Mouse (Mus musculus) right cerebral cortex, postnatal 25 days (tissue): Measurements from ENCODE around the gene Obscn.

Experiments
- DNase-seq: peaks from one replicate; pipeline ENCODE4 v3.0.0; 2022

Gene Obscn

DNA sequence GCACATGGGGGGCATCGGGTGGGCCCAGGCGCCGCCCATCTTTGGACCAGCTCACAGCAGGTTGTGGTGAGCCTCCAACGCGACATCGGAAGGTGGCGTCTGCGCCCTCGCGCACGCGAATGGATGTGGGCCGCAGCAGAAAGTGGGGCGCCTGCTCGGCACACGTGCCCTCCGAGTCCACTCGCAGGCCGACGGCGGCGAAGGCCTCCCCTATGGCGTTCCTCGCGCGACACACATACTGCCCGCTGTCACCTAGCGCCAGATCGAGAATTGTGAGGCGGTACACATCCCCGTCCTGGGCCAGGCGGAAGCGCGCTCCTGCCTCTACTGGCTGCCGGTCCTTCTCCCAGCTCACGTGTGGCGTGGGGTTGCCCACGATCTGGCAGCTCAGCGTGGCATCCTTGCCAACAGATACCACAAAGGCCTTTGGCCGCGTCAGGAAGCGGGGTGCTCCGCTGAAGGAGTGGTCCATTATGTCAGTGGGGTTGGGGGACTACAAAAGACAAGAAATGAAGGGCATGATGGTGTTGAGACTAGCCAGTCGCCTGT lies at the start of gene Obscn:
Obscn (minus strand) TSS at position 499 of the 549 bp plus-strand sequence.
- DNase-seq, result peak; percentile 19

GRCm38 (mm10) chr11:59185490-59185889 lies 49.3 kb upstream of the Obscn start:
- no peak for DNase-seq

DNA sequence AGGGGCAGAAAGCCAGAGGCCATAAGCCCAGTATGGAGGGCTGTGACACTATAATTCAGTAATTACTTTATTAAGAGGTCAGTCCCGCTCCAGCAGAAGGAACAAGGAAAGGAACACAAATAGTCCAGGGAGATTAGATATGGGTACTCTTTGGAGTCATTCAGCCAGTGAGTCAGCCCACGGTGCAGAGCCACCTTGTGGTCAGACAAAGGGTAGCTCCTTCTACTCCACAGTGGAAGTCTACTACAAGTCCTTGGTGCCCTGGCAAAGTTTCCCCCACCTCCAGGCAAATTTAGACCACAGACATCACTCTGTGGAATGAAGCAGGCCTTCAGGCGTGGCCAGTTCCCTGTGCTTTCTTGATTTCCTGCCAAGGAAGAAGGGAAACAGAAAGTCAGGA lies 47.6 kb upstream of the Obscn start:
- DNase-seq, result peak; percentile 31

DNA sequence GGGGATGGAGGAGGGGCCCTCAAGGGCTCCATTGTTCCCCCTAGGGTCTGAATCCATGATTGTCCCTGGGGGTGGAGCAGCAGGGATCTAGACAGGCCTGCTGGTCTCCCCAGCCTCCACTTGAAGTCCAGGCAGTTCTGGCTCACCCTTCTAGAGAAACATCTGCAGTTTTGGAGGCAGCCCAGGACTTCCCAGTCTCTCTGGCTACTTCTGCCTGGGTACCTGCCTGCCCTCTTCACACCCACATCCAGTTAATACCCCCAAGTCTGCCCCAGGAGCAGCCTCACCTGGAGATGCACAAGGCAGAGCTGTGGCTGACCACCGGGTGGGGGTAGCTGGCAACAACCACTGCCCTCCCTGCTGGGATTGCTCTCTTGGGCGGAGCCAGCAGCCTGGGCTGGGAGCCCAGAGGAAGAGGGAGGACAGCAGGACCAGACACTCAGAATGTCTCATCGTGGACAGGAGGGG lies 46.7 kb upstream of the Obscn start, which contains the start of gene Gjc2:
Gjc2 (minus strand) TSS at position 350 of the 468 bp plus-strand sequence.
- no peak for DNase-seq

DNA sequence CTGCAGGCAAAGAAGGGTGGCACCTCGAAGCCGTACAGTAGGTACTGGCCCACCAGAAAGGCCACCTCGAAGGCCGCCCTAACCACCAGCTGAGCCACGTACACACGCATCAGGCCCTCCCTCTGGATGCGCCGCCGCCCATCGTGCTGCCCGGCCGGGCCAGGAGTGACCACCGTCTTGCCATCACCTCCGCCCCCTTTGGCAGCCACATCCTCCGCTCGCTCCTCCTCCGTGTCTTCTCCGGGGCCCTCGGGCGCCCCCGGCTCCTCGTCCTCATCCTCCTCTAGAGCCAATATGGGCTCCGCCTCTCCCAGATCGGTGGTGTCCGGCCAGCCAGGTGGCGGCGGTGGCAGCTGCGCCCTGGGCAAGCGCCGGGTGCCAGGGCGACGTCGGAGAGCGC lies 40.7 kb upstream of the Obscn start:
- DNase-seq, result no peak

GRCm38 (mm10) chr11:59176475-59176874 lies 40.3 kb upstream of the Obscn start:
- no peak for DNase-seq

- no peak for DNase-seq
These were observed 38.1 kb upstream of the Obscn start for GRCm38 (mm10) chr11:59174189-59174838.

GRCm38 (mm10) chr11:59170549-59170948 lies 34.3 kb upstream of the Obscn start:
- no peak for DNase-seq

DNA sequence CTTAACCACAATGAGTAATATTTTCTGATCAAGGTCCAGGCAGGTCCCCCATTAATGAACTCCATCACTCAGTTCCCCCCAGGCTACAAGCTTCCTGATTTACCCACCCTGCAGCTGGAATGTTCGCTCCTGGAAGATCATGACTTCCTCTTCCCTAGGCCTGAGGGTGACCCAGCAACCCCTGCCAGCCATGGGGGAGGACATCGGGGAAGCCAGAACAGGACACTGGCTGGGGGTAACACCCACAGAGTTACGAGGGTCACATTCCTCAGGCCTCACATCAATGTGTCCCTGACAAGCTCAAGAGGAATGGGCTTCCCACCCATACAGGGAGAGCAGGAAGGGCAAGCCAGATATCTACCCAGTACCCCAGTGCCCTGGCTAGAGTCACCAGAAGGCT lies 33.6 kb upstream of the Obscn start:
- DNase-seq, result no peak

DNA sequence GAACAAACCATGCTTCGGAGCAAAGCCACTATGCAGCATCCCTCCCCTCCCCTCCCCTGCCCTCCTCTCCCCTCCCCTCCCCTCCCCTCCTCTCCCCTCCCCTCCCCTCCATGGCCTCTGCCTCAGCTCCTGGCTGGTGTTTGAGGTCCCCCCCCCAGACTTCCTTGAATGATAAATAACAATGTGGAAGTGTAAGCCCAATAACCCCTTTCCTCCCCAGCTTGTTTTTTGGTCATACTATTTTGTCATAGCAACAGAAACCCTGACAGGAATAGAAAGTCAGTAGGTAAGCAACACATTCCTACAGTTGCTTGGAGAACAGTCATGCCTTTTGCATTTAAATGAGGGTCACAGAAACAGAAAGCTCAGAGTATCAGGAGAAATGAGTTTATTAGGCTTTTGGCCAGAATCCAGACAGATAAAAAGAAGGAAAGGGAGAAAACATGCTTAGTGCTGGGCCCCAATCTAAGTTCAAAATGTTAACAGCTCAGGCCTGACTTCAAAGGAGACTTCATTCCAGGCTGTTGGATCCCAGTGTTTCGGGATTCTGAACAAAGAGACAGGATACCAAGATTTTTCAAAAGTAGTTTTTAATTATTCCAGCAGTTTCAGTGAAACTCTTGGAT lies 29.5 kb upstream of the Obscn start:
- no peak for DNase-seq

DNA sequence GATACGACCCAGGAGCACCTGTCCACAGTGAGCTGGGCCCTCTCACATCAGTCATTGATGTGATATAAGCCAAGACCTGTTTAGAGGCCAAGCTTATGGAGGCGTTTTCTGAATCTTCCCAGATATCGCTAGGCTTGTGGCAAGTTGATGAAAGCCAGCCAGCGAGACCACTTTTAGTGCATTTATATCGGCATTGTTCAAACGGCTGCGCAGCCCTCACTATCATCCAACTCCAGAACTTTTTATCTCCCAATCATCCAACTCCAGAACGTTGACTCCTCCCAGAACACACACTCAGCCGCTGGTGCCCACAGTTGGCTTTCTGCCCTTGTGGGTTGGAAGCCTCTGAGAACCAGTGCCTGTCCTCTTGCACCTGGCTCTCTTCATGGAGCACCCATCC lies 28.2 kb upstream of the Obscn start:
- DNase-seq, result no peak

DNA sequence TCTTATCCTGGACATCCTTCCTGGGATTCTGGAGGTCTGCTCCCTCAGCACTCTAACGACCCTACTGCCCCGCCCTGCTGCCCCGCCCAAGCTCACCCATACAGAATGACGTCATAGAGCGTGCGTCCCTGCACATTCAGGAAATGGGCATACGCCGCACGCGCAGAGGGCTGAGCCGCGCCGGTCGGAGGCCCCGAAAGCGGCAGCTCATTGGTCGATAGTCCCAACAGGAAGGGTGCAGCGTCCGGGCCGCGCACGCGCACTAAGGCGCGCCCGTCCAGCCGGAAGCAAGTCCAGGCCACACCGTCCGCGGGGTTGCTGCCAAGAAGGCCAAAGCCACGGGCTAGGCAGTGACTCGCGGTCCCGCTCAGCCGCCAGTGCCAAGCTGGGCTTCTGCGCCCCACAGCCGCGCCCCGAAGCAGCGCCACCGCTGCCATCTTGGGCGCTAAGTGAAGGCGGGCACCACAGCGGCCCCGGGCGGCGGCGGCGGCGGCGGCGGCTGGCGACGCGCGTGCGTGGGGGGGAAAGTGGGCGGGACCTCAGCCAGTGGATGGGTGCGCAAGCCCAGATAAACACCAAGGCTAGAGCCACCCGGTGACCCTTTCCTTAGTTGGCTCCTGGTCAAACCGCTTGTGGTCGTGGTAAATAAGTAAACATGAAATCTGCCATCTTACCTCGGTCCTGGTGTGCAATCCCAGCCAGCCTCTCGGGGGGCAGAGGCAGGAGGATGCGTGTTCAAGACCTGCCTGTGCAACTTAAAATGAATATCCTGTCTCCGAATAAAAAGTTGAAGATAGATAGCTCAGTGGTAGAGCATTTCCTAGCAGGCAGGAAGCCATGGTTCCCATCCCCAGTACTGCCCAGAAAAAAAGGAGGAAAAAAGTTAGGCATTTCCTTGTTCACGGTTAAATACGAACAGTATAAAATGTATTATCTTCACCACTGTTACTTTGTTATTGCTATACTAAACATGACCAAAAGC lies 27.3 kb upstream of the Obscn start, which contains the start of gene Iba57:
Iba57 (minus strand) TSS at position 485 of the 982 bp plus-strand sequence.
- DNase-seq, result peak; percentile 98

DNA sequence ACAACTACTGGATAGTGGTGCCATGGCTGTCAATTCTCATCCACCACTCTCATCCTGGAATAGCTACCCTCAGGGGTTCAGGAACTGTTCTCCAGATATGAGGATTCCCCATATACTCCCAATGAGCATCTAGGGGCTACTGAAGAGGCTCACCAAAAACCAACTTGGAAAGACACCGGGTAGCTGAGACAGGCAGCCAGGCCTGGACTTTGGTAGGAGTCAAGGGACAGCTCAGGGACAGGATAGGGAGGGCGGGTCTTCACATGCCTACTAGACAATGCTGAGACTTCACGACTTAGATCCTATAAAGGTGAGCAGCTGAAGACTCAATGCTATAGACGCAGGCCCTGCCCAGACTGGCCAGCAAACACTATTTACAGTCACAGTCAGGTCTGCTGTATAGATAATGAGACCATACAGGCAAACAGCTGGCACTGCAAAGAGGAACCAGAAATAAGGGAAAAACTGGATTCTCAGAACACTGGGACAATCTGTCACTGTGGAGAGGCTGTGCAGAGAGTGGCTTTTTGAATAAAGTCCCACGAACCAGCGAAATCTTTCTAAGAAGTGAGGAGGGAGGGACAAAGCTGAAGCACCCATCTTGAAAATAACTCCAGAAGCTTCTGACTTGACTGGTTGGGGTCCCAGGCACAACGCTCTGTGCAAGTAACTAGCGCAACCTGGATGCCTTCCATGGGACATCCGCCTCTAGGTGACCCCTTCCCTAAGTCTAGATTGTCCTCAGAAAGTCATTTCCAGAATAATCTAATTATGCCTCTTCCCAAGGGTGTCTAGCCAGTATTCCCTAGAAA lies 26.4 kb upstream of the Obscn start:
- no peak for DNase-seq

GRCm38 (mm10) chr11:59161398-59161797 lies 25.2 kb upstream of the Obscn start:
- DNase-seq, result no peak

DNA sequence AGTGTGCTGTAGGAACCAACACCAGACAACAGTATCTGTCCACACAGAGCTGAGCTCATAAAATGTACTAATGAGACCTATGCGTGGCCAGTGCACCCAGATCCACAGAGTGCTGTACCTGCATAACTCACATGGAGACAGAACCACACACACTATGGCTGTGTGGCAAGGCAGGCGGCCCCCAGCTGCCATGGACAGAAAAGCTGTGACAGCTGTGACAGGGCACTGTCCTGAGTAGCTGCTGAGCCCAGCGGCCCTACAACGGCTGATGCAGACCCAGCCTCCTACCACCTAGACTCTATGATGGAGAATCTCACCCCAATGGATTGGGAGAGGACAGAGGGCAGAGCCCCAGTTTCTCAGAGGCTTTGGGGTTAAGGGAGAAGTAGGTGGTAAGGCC lies 23.4 kb upstream of the Obscn start:
- DNase-seq, result no peak

GRCm38 (mm10) chr11:59159099-59159498 lies 22.9 kb upstream of the Obscn start:
- no peak for DNase-seq

- DNase-seq, result no peak
These were observed 19.7 kb upstream of the Obscn start for GRCm38 (mm10) chr11:59155900-59156299.

DNA sequence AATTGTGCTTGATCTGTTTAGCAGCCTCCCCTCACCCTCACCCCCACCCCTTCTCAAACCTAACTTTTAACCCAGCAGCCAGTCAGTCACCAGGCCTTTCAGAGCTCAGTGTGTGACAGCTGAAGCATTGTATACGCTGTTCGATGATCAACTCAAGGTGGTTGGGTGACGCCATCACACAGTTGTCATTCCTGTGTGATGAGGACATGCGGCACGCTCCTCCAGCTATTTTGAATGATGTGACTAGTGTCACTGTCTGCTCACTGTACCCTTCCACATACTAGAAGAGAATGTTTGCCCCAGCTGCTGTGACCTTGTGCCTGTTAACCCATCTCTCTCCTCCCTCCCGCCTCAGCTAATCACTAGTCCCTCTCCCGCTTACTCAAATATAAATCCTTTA lies 18.0 kb upstream of the Obscn start:
- DNase-seq, result no peak

DNA sequence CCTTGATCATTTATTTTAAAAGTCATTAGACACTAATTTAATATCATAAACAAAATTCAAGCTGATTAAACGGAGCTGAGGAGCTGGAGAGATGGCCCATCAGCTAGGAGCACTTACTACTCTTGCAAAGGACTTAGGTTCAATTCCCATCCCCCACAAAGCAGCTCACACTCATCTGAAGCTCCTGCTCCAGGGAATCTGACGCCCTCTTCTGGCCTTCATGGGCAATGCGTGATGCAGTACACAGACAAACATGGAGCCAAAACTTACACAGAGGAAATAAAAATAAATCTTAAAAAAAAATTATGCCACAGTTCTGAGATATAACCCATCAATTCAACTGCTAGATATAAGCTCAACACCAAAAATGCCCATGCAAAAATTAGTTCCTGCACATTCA lies 15.5 kb upstream of the Obscn start:
- DNase-seq, result no peak

- DNase-seq, result no peak
These were observed 13.1 kb upstream of the Obscn start for GRCm38 (mm10) chr11:59149302-59149701.

- DNase-seq, result no peak
These were observed 6.8 kb upstream of the Obscn start for GRCm38 (mm10) chr11:59142962-59143361.

- no peak for DNase-seq
These were observed 5.7 kb upstream of the Obscn start for GRCm38 (mm10) chr11:59141772-59142370.
